Mouse (Mus musculus) MEL (cell line): ENCODE measurements at regions not wholly inside any gene's neighbourhood (a gene's known extent, or its start where the extent isn't known, plus 50 kb on each side); places are given as distances from the start of the nearest gene placed in this dataset.
"Not testable (repeated sequence)": the region's sequence is repeated elsewhere in the genome, so short reads cannot be mapped to it uniquely, and the experiment has no call there.

ENCODE experiments used
- DNase-seq: peaks from one replicate; pipeline ENCODE4 v3.0.0; 2011; ENCODE audit warnings: low read depth, low spot score
- H3K27ac ChIP-seq: 2 replicates; pipeline ENCODE4 v1.5.1; 2012; ENCODE audit warnings: low read depth, mild to moderate bottlenecking, control low read depth, low read length, moderate library complexity; ENCODE audit not compliant: control insufficient read depth
- H3K27me3 ChIP-seq, 2 experiments: fragments of 150-350 bp in 1 of 2; sonication (generic) in 1 of 2; 2 replicates each; pipeline ENCODE4 v1.6.1; 2012; ENCODE audit warnings: low read length in 2 of 2, mild to moderate bottlenecking in 2 of 2, improper control_type of control experiment in 1 of 2, moderate library complexity in 1 of 2; ENCODE audit not compliant: insufficient read depth in 2 of 2, control insufficient read depth in 1 of 2
- H3K36me3 ChIP-seq, 2 experiments: 2 replicates each; pipeline ENCODE4 v1.6.1; 2012 to 2014; ENCODE audit warnings: low read length in 2 of 2, improper control_type of control experiment in 1 of 2, inconsistent platforms in 1 of 2, mild to moderate bottlenecking in 1 of 2; ENCODE audit not compliant: insufficient read depth in 2 of 2, control insufficient read depth in 1 of 2
- H3K4me1 ChIP-seq, 2 experiments: fragments of 150-350 bp in 1 of 2; sonication (generic) in 1 of 2; 2 replicates each; pipeline ENCODE4 v1.6.1; 2012; ENCODE audit warnings: low read length in 2 of 2, improper control_type of control experiment in 1 of 2, mild to moderate bottlenecking in 1 of 2; ENCODE audit not compliant: insufficient read depth in 2 of 2, control insufficient read depth in 1 of 2
- H3K4me3 ChIP-seq, 2 experiments: fragments of 150-350 bp in 1 of 2; sonication (generic) in 1 of 2; 2 replicates each; pipeline ENCODE4 v1.5.1; 2012; ENCODE audit warnings: low read depth in 2 of 2, low read length in 2 of 2, mild to moderate bottlenecking in 2 of 2, moderate library complexity in 2 of 2, control low read depth in 1 of 2, improper control_type of control experiment in 1 of 2; ENCODE audit not compliant: control insufficient read depth in 1 of 2, insufficient read depth in 1 of 2
- H3K79me2 ChIP-seq: 2 replicates; pipeline ENCODE4 v1.6.1; 2012; ENCODE audit warnings: mild to moderate bottlenecking, low read length, moderate library complexity; ENCODE audit not compliant: control insufficient read depth, poor library complexity, insufficient read depth
- H3K9ac ChIP-seq: 2 replicates; pipeline ENCODE4 v1.6.1; 2012; ENCODE audit warnings: low read depth, mild to moderate bottlenecking, control low read depth, low read length, moderate library complexity; ENCODE audit not compliant: control insufficient read depth, poor library complexity, severe bottlenecking
- H3K9me3 ChIP-seq: fragments of 150-350 bp; sonication (generic); replicated peaks from 2 replicates; pipeline ENCODE4 v1.6.1; 2012; ENCODE audit warnings: mild to moderate bottlenecking, low read length, improper control_type of control experiment, moderate library complexity; ENCODE audit not compliant: insufficient read depth
- BHLHE40 ChIP-seq: IDR thresholded peaks from 2 replicates; pipeline ENCODE4 v1.6.1; 2012; ENCODE audit warnings: low read depth, mild to moderate bottlenecking, inconsistent platforms, low read length, improper control_type of control experiment, borderline replicate concordance
- E2F4 ChIP-seq: IDR thresholded peaks from 2 replicates; pipeline ENCODE4 v1.6.1; 2011; ENCODE audit warnings: low read depth, low read length, improper control_type of control experiment, borderline replicate concordance
- ELF1 ChIP-seq: IDR thresholded peaks from 2 replicates; pipeline ENCODE4 v1.6.1; 2014; ENCODE audit warnings: low read depth, mild to moderate bottlenecking, inconsistent platforms, low read length, improper control_type of control experiment, moderate library complexity
- EP300 ChIP-seq, 2 experiments: IDR thresholded peaks; 2 replicates each; pipeline ENCODE4 v1.6.1; 2011; ENCODE audit warnings: improper control_type of control experiment in 2 of 2, low read length in 2 of 2, low read depth in 1 of 2, mild to moderate bottlenecking in 1 of 2
- ETS1 ChIP-seq: IDR thresholded peaks from 2 replicates; pipeline ENCODE4 v1.6.1; 2012; ENCODE audit warnings: low read depth, mild to moderate bottlenecking, inconsistent platforms, low read length, improper control_type of control experiment, moderate library complexity
- HCFC1 ChIP-seq: IDR thresholded peaks from 2 replicates; pipeline ENCODE4 v1.6.1; 2012; ENCODE audit warnings: low read depth, mild to moderate bottlenecking, inconsistent platforms, low read length, improper control_type of control experiment, moderate library complexity
- JUND ChIP-seq: IDR thresholded peaks from 2 replicates; pipeline ENCODE4 v1.6.1; 2011; ENCODE audit warnings: low read depth, mild to moderate bottlenecking, improper control_type of control experiment, low read length
- KAT2A ChIP-seq: conservative IDR thresholded peaks from 2 replicates; pipeline ENCODE4 v1.6.1; 2012; ENCODE audit warnings: low read depth, low read length, improper control_type of control experiment, inconsistent platforms
- MAZ ChIP-seq: IDR thresholded peaks from 2 replicates; pipeline ENCODE4 v1.6.1; 2012; ENCODE audit warnings: low read depth, mild to moderate bottlenecking, inconsistent platforms, low read length, improper control_type of control experiment
- MEF2A ChIP-seq: IDR thresholded peaks from 2 replicates; pipeline ENCODE4 v1.6.1; 2014; ENCODE audit warnings: low read depth, mild to moderate bottlenecking, inconsistent platforms, low read length, improper control_type of control experiment; ENCODE audit not compliant: poor library complexity, insufficient replicate concordance, severe bottlenecking; ENCODE audit errors: extremely low read depth
- MYB ChIP-seq: IDR thresholded peaks from 2 replicates; pipeline ENCODE4 v1.6.1; 2011; ENCODE audit warnings: mild to moderate bottlenecking, low read depth, low read length, improper control_type of control experiment
- SMC3 ChIP-seq: IDR thresholded peaks from 2 replicates; pipeline ENCODE4 v1.6.1; 2011; ENCODE audit warnings: low read depth, low read length, improper control_type of control experiment
- TCF12 ChIP-seq: IDR thresholded peaks from 2 replicates; pipeline ENCODE4 v1.6.1; 2014; ENCODE audit warnings: low read depth, mild to moderate bottlenecking, inconsistent platforms, low read length, improper control_type of control experiment, moderate library complexity
- USF1 ChIP-seq: IDR thresholded peaks from 2 replicates; pipeline ENCODE4 v1.6.1; 2014; ENCODE audit warnings: low read depth, mild to moderate bottlenecking, inconsistent platforms, low read length, improper control_type of control experiment, moderate library complexity
- ZMIZ1 ChIP-seq: IDR thresholded peaks from 2 replicates; pipeline ENCODE4 v1.6.1; 2012; ENCODE audit warnings: low read depth, mild to moderate bottlenecking, inconsistent platforms, low read length, improper control_type of control experiment, moderate library complexity
- ZNF384 ChIP-seq: IDR thresholded peaks from 2 replicates; pipeline ENCODE4 v1.6.1; 2012; ENCODE audit warnings: low read depth, mild to moderate bottlenecking, inconsistent platforms, low read length, improper control_type of control experiment

DNA sequence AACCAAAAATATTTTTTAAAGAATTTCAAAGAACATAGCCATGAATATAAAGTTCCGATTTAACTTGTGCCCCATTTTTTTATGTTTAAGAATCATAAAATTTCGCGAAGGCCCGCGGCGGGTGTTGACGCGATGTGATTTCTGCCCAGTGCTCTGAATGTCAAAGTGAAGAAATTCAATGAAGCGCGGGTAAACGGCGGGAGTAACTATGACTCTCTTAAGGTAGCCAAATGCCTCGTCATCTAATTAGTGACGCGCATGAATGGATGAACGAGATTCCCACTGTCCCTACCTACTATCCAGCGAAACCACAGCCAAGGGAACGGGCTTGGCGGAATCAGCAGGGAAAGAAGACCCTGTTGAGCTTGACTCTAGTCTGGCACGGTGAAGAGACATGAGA, 109.6 kb downstream of the Gm8797 start:
- not testable (repeated sequence) for H3K27me3 ChIP-seq, H3K9me3 ChIP-seq, H3K4me1 ChIP-seq, H3K36me3 ChIP-seq, DNase-seq, H3K4me3 ChIP-seq, H3K27ac ChIP-seq, H3K79me2 ChIP-seq, H3K9ac ChIP-seq

DNA sequence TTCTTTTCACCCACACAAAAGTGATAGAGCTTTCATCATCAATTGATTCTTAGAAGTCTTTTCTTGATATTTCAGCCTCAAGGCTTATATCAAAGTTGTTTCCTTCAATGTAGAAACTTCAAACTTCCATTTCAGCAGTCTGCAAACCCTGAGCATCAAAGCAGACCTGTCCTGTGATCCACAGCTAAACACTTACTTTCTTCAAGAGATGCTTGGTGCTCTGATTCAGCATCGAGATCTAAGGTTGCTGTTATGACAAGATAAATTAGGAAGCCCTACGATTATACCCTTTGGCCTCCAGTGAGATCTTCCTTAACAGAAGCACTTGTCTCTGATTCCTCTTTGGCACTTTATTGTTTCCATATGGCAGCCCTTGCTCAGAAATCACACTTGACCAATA, 119.8 kb downstream of the Gm8797 start:
- Histone ChIP-seq H3K4me1 (no peaks in the 10 kb centered on the region), H3K4me3 (no peak overlapping the region), H3K27ac (no peak overlapping the region), H3K27me3 (no peaks in the 10 kb centered on the region), H3K79me2 (no peaks in the 10 kb centered on the region), H3K9ac (no peak overlapping the region), H3K36me3 (no peaks in the 10 kb centered on the region), H3K9me3 (no peaks in the 10 kb centered on the region)
- TF ChIP-seq ETS1 (no peak), MAZ (no peak), TCF12 (no peak), USF1 (no peak), E2F4 (no peak), ELF1 (no peak), KAT2A (no peak), JUND (no peak), MYB (no peak), ZMIZ1 (no peak), BHLHE40 (no peak), HCFC1 (no peak)
- DNase-seq: no peak

DNA sequence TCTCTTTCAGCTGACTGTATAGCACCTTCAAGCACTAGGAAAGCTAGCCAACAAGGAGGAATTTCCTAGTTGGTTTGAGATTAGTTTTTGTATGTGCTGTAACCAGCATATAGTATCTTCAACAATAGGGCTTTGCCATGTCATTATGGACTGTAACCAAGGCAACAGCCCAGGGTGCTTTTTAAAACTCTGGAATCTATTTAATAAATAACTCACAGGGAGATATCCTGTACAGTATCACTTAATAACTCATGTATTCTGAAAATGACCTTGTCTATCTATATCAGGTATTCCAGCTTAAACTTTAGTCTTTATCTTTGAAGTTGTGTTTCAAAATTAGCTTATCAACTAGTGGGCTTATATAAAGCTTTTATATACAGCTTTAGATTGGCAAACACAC, 128.5 kb downstream of the Gm8797 start:
- DNase-seq: no peak
- no peak overlapping the region for H3K4me3 ChIP-seq
- no peaks in the 10 kb centered on the region for H3K27me3 ChIP-seq
- H3K4me1 ChIP-seq: no peaks in the 10 kb centered on the region
- H3K9me3 ChIP-seq: no peaks in the 10 kb centered on the region
- H3K79me2 ChIP-seq: no peaks in the 10 kb centered on the region
- H3K27ac ChIP-seq: no peak overlapping the region
- no peaks in the 10 kb centered on the region for H3K36me3 ChIP-seq
- H3K9ac ChIP-seq: no peak overlapping the region
- TF ChIP-seq SMC3 (no peak), BHLHE40 (no peak), ZNF384 (no peak), MYB (no peak), TCF12 (no peak), MEF2A (no peak), EP300 (IDR thresholded peaks at IDR 0.05; ENCODE audit: low read depth in 1 of 2, low read length in 2 of 2) (no peak)
- TF ChIP-seq, all 39 proteins: peak for 0
